Mouse (Mus musculus) CH12.LX (cell line): ENCODE measurements around the gene Pkn3. TPM values are rescaled to one million over a fixed set of nuclear protein-coding genes. Genes with fewer than 3 reads are reported as not detected.

Source experiments
- DNase-seq: peaks from one replicate; pipeline ENCODE4 v3.0.0-alpha.2; 2013; ENCODE audit errors: extremely low read depth
- H3K27ac ChIP-seq: 2 replicates; pipeline ENCODE4 v1.5.1; 2012; ENCODE audit warnings: low read depth, mild to moderate bottlenecking, control low read depth, moderate library complexity; ENCODE audit not compliant: insufficient read depth
- H3K27me3 ChIP-seq: replicated peaks from 2 replicates; pipeline ENCODE3; 2012; ENCODE audit warnings: inconsistent platforms
- H3K36me3 ChIP-seq, 2 experiments: replicated peaks in 1 of 2; 2 replicates each; pipeline versions ENCODE3 to v1.6.1; 2012; ENCODE audit warnings: inconsistent platforms in 1 of 2, low read length in 1 of 2, mild to moderate bottlenecking in 1 of 2, mixed read lengths in 1 of 2, moderate library complexity in 1 of 2; ENCODE audit not compliant: control insufficient read depth in 1 of 2, insufficient read depth in 1 of 2
- H3K4me1 ChIP-seq, 2 experiments: 2 replicates each; pipeline ENCODE4 v1.6.1; 2012; ENCODE audit warnings: inconsistent platforms in 1 of 2, moderate library complexity in 1 of 2; ENCODE audit not compliant: insufficient read depth in 2 of 2, control insufficient read depth in 1 of 2
- H3K4me2 ChIP-seq: 2 replicates; pipeline ENCODE4 v1.6.1; 2012; ENCODE audit warnings: low read depth, mild to moderate bottlenecking, control low read depth; ENCODE audit not compliant: poor library complexity, insufficient read depth, severe bottlenecking
- H3K4me3 ChIP-seq, 3 experiments: fragments of 150-350 bp in 1 of 3; sonication (generic) in 1 of 3; replicated peaks in 1 of 3; 2 replicates each; pipeline versions ENCODE3 to v1.5.1; 2011 to 2012; ENCODE audit warnings: low read depth in 2 of 3, low read length in 2 of 3, mild to moderate bottlenecking in 2 of 3, moderate library complexity in 2 of 3, control low read depth in 1 of 3, improper control_type of control experiment in 1 of 3, inconsistent platforms in 1 of 3, mixed read lengths in 1 of 3; ENCODE audit not compliant: poor library complexity in 1 of 3
- H3K79me2 ChIP-seq: replicated peaks from 2 replicates; pipeline ENCODE4 v1.6.1; 2012; ENCODE audit warnings: mild to moderate bottlenecking, moderate library complexity; ENCODE audit not compliant: control insufficient read depth, poor library complexity, insufficient read depth, severe bottlenecking; ENCODE audit errors: extremely low read depth
- H3K9ac ChIP-seq: 2 replicates; pipeline ENCODE4 v1.6.1; 2012; ENCODE audit warnings: low read depth, mild to moderate bottlenecking, control low read depth, moderate library complexity; ENCODE audit not compliant: insufficient read depth
- H3K9me3 ChIP-seq: replicated peaks from 2 replicates; pipeline ENCODE3; 2012; ENCODE audit warnings: low read length, inconsistent platforms, mixed read lengths
- CHD2 ChIP-seq: IDR thresholded peaks from 2 replicates; pipeline ENCODE4 v1.6.1; 2011; ENCODE audit warnings: low read length, improper control_type of control experiment
- CTCF ChIP-seq, 2 experiments: IDR thresholded peaks in 1 of 2; conservative IDR thresholded peaks in 1 of 2; 2 replicates each; pipeline ENCODE4 v1.5.1; 2011 to 2012; ENCODE audit warnings: low read depth in 2 of 2, low read length in 2 of 2, improper control_type of control experiment in 1 of 2, inconsistent platforms in 1 of 2, mild to moderate bottlenecking in 1 of 2, moderate library complexity in 1 of 2
- E2F4 ChIP-seq: IDR thresholded peaks from 2 replicates; pipeline ENCODE4 v1.6.1; 2011; ENCODE audit warnings: low read depth, low read length, improper control_type of control experiment; ENCODE audit not compliant: insufficient replicate concordance
- ELF1 ChIP-seq: IDR thresholded peaks from 2 replicates; pipeline ENCODE4 v1.6.1; 2014; ENCODE audit warnings: low read depth, mild to moderate bottlenecking, inconsistent platforms, low read length, improper control_type of control experiment
- JUN ChIP-seq: IDR thresholded peaks from 2 replicates; pipeline ENCODE4 v1.6.1; 2011; ENCODE audit warnings: low read depth, mild to moderate bottlenecking, low read length, improper control_type of control experiment, moderate library complexity; ENCODE audit not compliant: insufficient read depth
- JUND ChIP-seq: conservative IDR thresholded peaks from 2 replicates; pipeline ENCODE4 v1.6.1; 2011; ENCODE audit warnings: low read depth, low read length, improper control_type of control experiment
- KAT2A ChIP-seq: IDR thresholded peaks from 2 replicates; pipeline ENCODE4 v1.6.1; 2012; ENCODE audit warnings: low read length, improper control_type of control experiment, inconsistent platforms; ENCODE audit not compliant: insufficient replicate concordance
- MAFK ChIP-seq: IDR thresholded peaks from 2 replicates; pipeline ENCODE4 v1.6.1; 2011; ENCODE audit warnings: low read length, improper control_type of control experiment; ENCODE audit not compliant: insufficient replicate concordance
- MAZ ChIP-seq: IDR thresholded peaks from 2 replicates; pipeline ENCODE4 v1.6.1; 2012; ENCODE audit warnings: low read depth, mild to moderate bottlenecking, inconsistent platforms, low read length, improper control_type of control experiment, moderate library complexity
- MEF2A ChIP-seq: IDR thresholded peaks from 2 replicates; pipeline ENCODE4 v1.6.1; 2014; ENCODE audit warnings: low read depth, mild to moderate bottlenecking, inconsistent platforms, low read length, improper control_type of control experiment, borderline replicate concordance
- MXI1 ChIP-seq: IDR thresholded peaks from 2 replicates; pipeline ENCODE4 v1.6.1; 2011; ENCODE audit warnings: mild to moderate bottlenecking, low read depth, low read length, improper control_type of control experiment
- MYC ChIP-seq: IDR thresholded peaks from 2 replicates; pipeline ENCODE4 v1.6.1; 2011; ENCODE audit warnings: low read depth, mild to moderate bottlenecking, improper control_type of control experiment, low read length
- NELFE ChIP-seq: IDR thresholded peaks from 2 replicates; pipeline ENCODE4 v1.6.1; 2011; ENCODE audit warnings: low read depth, low read length, improper control_type of control experiment
- PAX5 ChIP-seq: IDR thresholded peaks from 2 replicates; pipeline ENCODE4 v1.6.1; 2012; ENCODE audit warnings: low read length, inconsistent platforms, mixed read lengths
- POLR2A ChIP-seq: IDR thresholded peaks from 2 replicates; pipeline ENCODE4 v1.6.1; 2011; ENCODE audit warnings: low read depth, mild to moderate bottlenecking, improper control_type of control experiment, low read length
- RAD21 ChIP-seq: IDR thresholded peaks from 2 replicates; pipeline ENCODE4 v1.6.1; 2011; ENCODE audit warnings: low read depth, mild to moderate bottlenecking, low read length, improper control_type of control experiment, moderate library complexity
- RCOR1 ChIP-seq: conservative IDR thresholded peaks from 2 replicates; pipeline ENCODE4 v1.6.1; 2012; ENCODE audit warnings: low read depth, mild to moderate bottlenecking, inconsistent platforms, low read length, improper control_type of control experiment
- SIN3A ChIP-seq: IDR thresholded peaks from 2 replicates; pipeline ENCODE4 v1.6.1; 2012; ENCODE audit warnings: low read length, improper control_type of control experiment, inconsistent platforms
- SMC3 ChIP-seq: IDR thresholded peaks from 2 replicates; pipeline ENCODE4 v1.6.1; 2011; ENCODE audit warnings: low read depth, low read length, improper control_type of control experiment
- TBP ChIP-seq: conservative IDR thresholded peaks from 2 replicates; pipeline ENCODE4 v1.6.1; 2011; ENCODE audit warnings: low read depth, low read length, improper control_type of control experiment
- UBTF ChIP-seq: IDR thresholded peaks from 2 replicates; pipeline ENCODE4 v1.6.1; 2012; ENCODE audit warnings: low read depth, mild to moderate bottlenecking, inconsistent platforms, low read length, improper control_type of control experiment, moderate library complexity
- USF1 ChIP-seq: IDR thresholded peaks from 2 replicates; pipeline ENCODE4 v1.6.1; 2014; ENCODE audit warnings: low read depth, mild to moderate bottlenecking, inconsistent platforms, low read length, improper control_type of control experiment
- ZC3H11A ChIP-seq: IDR thresholded peaks from 2 replicates; pipeline ENCODE4 v1.6.1; 2012; ENCODE audit warnings: low read depth, mild to moderate bottlenecking, inconsistent platforms, low read length, improper control_type of control experiment
- ZKSCAN1 ChIP-seq: IDR thresholded peaks from 2 replicates; pipeline ENCODE4 v1.6.1; 2012; ENCODE audit warnings: low read depth, inconsistent platforms, low read length, improper control_type of control experiment, borderline replicate concordance
- ZMIZ1 ChIP-seq: IDR thresholded peaks from 2 replicates; pipeline ENCODE4 v1.6.1; 2012; ENCODE audit warnings: low read depth, mild to moderate bottlenecking, inconsistent platforms, low read length, improper control_type of control experiment
- ZNF384 ChIP-seq: IDR thresholded peaks from 2 replicates; pipeline ENCODE4 v1.6.1; 2012; ENCODE audit warnings: low read depth, low read length, improper control_type of control experiment, inconsistent platforms
- dilution Hi-C: fragments of 300-500 bp; cut with MboI; formaldehyde crosslinking; loops from 2 replicates; pipeline ENCODE4 v1.14.3; 2020; ENCODE audit warnings: low sequenced_read_pairs; ENCODE audit not compliant: extremely low pct_unique_long_range_greater_than_20kb, extremely low pct_ligation_motif_present
- in situ Hi-C: fragments of 300-500 bp; cut with MboI; formaldehyde crosslinking; loops from 3 replicates; pipeline ENCODE4 v1.14.3; 2019; ENCODE audit warnings: low sequenced_read_pairs, low pct_ligation_motif_present, low pct_unique_long_range_greater_than_20kb, mixed read lengths
- polyA plus RNA-seq: library from polyadenylated mRNA; unstranded; fragments of >175 nt; gene quantifications from 2 replicates; pipeline ENCODE4 v1.2.1, GENCODE M21; 2012; ENCODE audit warnings: low read depth; ENCODE audit not compliant: insufficient read length
- total RNA-seq, 2 experiments: library from RNA; depleted of rRNA; stranded (reverse); fragments of 300-350 nt in 1 of 2; fragments of >200 nt in 1 of 2; gene quantifications; 2 replicates each; pipeline ENCODE4 v1.2.3; 2012 to 2014

Pkn3 gene
- total and polyA plus RNA-seq, 3 experiments, result 4.7 to 8.3 (median 6.7) TPM

GRCm38 (mm10) chr2:30095882-30096527 lies 18.5 kb downstream of the Pkn3 start (continued):
- TF ChIP-seq MAZ (no peak), SMC3 (peak; percentile 82), E2F4 (no peak), MYC (peak; percentile 56; the same call in 1 of the 2 replicates), CHD2 (no peak), RAD21 (peak; percentile 87), JUND (no peak), ZC3H11A (no peak; the same call in 1 of the 2 replicates), SIN3A (0 out of 2 replicates have a peak, but pooled peaks have one; percentile 35), USF1 (no peak), TBP (no peak), RCOR1 (no peak), ZMIZ1 (no peak), POLR2A (no peak), UBTF (no peak)

- H3K36me3 ChIP-seq, result peaks cover 31 to 87% of the 10 kb centered on the region in 2 experiments
- H3K4me2 ChIP-seq, result no peak overlapping the region
- H3K79me2 ChIP-seq, result no peaks in the 10 kb centered on the region
- H3K27me3 ChIP-seq, result no peaks in the 10 kb centered on the region
- dilution Hi-C loops (no loop called here), in situ Hi-C loops (no loop called here)
- DNase-seq, result no peak
- H3K4me3 ChIP-seq, result no peak overlapping the region
- H3K9ac ChIP-seq, result no peak overlapping the region
- H3K27ac ChIP-seq, result no peak overlapping the region
- no peaks in the 10 kb centered on the region for H3K9me3 ChIP-seq
- TF ChIP-seq MAZ (no peak), CTCF (conservative IDR thresholded peaks at IDR 0.05 in 1 of 2, IDR thresholded peaks at IDR 0.05 in 1 of 2; ENCODE audit: low read depth in 2 of 2, low read length in 2 of 2) (peak in 1 of 2 experiments; percentile 46; a peak in 2 of 4 replicates), ZNF384 (no peak), KAT2A (no peak), RAD21 (peak; percentile 21)
- peaks cover 9 to 30% of the 10 kb centered on the region in 2 experiments for H3K4me1 ChIP-seq
Measured at GRCm38 (mm10) chr2:30100214-30100613, 22.7 kb downstream of the Pkn3 start.

GRCm38 (mm10) chr2:30106364-30106763 lies 28.9 kb downstream of the Pkn3 start:
- Histone ChIP-seq H3K4me2 (no peak overlapping the region), H3K27ac (no peak overlapping the region), H3K4me1 (no peaks in the 10 kb centered on the region), H3K4me3 (no peak overlapping the region), H3K27me3 (no peaks in the 10 kb centered on the region), H3K9ac (no peak overlapping the region), H3K79me2 (no peaks in the 10 kb centered on the region), H3K9me3 (no peaks in the 10 kb centered on the region), H3K36me3 (peaks cover 58 to 89% of the 10 kb centered on the region in 2 experiments)
- dilution Hi-C loops (no loop called here), in situ Hi-C loops (no loop called here)
- TF ChIP-seq PAX5 (no peak), ELF1 (no peak), SMC3 (peak; percentile 85), POLR2A (no peak), CTCF (conservative IDR thresholded peaks at IDR 0.05 in 1 of 2, IDR thresholded peaks at IDR 0.05 in 1 of 2; ENCODE audit: low read depth in 2 of 2, low read length in 2 of 2) (peak; percentile 68 to 93; a peak in 3 of 4 replicates), RAD21 (peak; percentile 91), NELFE (peak; percentile 30; the same call in 1 of the 2 replicates), ZC3H11A (peak; percentile 21; the same call in 1 of the 2 replicates), MEF2A (no peak), ZKSCAN1 (no peak), E2F4 (no peak), UBTF (no peak), MAFK (no peak), MYC (no peak), MXI1 (no peak), JUN (no peak)
- peak; percentile 61 for DNase-seq
